Mouse (Mus musculus) T-helper 1 cell (primary cell): ENCODE results near the gene Fam155a.

Experiments
- in situ Hi-C: fragments of 300-600 bp; cut with MboI, MseI; formaldehyde crosslinking; loops from one replicate; pipeline ENCODE4 v1.15.1; 2025; ENCODE audit warnings: high pct_unique_total_duplicates

The Fam155a gene

DNA sequence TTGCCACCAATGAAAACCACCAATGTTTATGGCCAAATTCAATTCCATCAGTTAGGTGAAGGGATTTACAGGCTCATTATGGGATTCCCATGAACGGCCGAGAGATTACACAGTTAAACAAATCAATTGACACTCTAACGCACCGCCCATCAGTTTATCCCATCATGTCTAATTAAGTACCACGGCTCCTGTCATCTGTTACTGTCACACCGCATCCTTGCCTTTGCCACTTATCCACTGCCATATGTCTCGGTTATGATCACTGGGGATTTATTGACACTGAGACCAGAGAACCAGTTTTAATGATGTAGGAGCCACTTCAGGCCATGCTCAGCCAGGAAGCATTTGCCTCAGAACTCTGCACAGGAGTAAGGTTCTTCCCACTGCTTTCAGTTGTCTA, 588.5 kb downstream of the Fam155a start:
- in situ Hi-C loops: no loop called here

DNA sequence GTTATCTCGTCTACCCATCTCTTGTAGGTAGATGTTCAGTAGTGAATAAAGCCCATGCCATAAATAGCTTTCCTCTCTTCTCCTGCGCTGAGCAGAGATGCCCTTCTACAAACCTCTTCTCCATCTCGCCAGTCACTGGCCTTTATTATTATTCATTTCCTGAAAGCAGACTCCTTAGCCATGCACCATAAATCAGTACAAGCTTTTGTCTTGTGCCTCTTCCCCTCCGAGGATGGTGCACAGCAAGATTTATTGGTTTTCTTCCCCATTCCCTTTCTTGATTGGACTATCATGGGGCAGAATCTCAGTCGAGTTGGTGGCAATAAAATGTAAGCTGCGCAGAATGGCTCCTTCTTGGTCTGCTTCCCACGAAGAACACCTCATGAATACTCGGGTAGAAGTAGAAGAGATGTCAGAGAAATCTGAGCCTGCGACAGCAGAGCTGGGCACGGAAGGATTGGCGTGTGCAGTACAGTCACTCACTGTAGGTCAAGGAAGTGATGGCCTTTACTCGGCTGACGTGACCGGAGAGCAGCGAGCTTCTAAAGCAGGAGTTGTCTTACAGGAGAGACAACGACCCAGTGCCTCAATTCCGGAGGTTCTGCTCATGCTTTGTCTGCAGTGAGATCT, 590.2 kb downstream of the Fam155a start:
- in situ Hi-C loops: no loop called here

DNA sequence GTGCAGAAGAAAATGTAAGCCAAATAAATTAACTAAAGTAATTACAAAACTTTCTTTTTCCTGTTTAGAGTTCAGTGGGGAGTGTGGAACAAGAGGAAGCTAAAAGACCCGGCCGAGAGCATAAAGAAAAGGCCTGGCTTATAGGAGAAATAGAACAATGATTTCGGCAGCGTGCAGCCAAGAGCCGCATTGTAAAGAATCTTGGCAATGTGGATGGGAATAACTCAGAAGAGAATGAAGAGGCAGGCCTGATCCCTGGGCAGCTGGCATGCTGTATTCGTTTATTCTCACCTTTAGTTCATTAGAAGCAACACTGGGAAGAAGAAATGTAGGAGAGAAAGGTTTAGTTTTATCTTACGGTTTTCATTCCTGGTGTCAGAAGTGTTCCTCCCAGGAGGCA, 594.0 kb downstream of the Fam155a start:
- in situ Hi-C loops: no loop called here

DNA sequence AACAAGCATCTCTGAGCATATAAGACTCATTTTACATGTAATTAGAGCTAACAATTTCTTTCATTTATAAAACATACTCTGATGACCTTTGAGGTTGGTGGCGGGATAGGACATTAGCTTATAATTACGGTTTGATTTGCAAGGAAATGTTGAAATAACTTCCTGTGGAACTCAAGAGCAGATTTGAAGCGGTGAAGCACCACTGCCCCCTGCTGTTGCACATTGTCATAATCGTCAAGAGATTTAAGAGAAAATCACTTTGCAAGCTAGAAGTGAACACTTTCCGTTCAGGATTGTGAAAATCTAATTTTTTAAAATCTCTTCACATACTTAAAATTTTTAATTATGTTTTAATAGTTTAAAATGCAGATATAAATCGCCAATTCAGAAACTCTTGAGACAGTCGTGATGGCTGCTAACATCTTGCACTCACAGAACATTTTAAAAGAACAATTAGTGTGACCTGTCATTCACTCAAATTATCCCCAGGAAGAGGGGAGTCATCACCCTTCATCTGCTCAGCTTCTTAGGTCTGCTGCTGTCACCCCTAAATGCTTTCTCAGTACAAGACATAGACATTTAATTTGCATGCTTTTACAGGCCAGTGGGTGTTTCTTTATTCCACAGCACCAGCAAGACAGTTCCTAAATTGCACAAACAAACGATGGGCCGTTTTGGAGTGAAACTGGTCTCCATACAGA, 595.9 kb downstream of the Fam155a start:
- in situ Hi-C loops: no loop called here

DNA sequence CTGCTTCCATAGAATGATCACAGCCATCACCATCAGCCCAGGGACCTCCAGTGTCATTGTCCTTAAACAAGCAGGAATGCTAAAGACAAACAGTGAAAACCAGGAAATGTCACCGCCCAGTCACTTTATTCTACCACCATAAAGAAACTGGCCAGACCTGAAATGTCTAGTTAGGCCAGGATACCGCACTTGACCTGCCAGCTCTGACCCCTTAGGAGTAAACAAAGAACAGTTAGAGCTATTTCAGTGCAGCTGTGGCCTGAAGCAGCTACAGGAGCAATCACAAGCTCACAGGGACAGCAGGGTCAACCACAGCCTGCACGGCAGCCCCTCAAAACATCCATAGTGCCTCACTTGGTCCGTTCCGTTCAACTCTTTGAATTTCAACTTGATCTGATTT, 599.1 kb downstream of the Fam155a start:
- in situ Hi-C loops: no loop called here

DNA sequence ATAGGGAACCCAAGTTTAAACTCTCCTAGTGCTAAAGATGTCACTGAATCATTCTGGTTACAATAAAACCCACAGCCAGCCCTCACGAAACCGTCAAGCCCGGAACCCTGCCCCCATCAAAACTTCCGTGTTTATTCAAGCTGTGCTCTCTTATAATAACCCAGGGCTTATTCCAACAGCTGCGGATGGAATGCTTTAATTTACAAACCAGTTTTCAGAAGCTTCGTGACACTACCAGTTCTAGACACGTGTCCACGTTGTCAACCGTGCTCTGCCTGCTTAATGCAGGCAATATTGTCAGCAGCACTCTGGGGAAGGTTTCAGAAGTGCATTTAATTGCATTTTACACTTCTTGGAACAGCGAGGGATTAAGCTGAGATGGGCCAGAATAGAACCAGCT, 603.0 kb downstream of the Fam155a start:
- in situ Hi-C loops: no loop called here

DNA sequence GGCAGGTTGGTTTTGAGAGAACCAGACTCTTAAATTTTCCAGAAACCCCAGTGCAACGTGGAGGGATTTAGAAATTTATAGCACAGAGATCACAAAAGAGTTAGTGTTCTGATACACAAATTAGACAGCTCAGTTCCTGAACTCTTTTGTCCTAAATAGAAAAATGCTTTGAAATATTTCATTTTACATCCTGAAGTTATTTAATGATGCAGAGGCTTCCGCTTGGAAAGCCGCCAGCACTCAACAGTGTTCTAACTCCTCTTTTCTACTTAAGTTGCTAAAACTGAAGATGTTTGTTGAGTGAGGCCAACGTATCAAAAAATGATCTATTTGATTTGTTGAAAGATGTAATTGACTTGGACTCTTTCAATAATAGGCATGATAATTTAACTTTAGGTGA, 609.4 kb downstream of the Fam155a start:
- in situ Hi-C loops: no loop called here

DNA sequence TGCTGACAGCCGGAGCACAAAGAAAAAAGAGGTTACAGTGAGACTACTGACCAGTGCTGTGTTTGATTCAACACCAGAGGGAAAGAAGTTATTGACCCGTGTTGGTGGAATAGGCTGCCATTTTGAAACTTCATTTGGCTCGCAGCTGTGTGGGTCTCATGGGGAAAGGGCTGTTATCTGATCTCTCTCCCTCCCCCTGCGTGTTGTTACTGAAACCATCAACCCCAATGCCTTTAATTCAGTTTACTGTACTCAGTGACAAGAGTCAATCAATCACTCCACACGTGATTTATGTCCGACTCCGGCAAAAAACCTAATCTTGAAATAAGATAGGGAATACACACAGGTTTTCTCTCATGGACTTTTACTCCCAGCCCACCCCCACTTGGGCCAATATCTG, 611.6 kb downstream of the Fam155a start:
- in situ Hi-C loops: no loop called here

DNA sequence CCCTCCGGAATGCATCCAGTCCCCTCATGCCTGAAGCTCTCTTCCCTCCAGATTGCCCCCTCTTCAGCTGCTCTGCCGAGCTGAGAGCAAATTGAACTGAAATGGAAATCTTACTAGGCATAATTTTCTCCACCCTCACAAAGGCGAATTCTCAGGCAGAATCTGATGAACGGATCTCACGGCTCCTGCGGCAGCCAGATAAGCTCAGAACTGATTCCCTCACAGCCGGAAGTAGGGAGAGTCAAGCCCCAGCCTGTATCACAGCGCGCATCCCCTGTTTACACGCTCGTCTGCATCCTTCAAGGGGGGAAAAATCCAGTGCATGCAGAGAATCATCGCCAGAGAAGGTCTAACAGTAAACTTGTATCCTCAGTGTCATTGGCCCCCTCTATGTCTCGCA, 612.3 kb downstream of the Fam155a start:
- in situ Hi-C loops: no loop called here

DNA sequence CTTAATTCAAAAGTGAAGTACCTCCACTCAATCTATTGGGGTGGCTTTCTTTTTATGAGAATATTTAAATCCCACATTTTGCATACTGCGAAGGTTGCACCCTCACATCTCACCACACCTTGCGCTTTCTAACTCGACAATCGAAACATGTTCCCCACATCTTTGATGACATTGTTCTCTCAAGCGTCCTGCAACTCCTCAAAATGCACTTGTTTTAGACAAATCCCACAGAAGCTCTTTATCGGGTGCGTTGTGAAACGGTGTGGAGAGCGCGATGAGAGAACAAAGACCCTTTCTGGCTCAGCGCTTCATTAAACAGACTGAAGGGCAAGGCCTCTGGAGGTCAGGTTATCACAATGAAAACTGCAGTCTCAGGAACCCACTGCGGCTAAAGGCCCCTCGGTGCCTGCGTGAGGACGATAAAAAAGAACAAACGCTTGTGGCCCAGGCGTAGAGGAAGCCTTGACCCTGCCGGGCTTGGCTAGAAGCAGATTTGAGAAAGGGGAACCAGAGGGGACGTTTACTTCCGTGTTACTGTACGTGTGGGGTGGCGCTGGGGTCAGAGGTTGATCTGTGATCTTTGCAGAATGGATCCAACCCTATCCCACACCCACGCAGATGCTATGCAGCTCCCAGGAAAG, 613.7 kb downstream of the Fam155a start:
- in situ Hi-C loops: no loop called here
